In the genomic region with DNA sequence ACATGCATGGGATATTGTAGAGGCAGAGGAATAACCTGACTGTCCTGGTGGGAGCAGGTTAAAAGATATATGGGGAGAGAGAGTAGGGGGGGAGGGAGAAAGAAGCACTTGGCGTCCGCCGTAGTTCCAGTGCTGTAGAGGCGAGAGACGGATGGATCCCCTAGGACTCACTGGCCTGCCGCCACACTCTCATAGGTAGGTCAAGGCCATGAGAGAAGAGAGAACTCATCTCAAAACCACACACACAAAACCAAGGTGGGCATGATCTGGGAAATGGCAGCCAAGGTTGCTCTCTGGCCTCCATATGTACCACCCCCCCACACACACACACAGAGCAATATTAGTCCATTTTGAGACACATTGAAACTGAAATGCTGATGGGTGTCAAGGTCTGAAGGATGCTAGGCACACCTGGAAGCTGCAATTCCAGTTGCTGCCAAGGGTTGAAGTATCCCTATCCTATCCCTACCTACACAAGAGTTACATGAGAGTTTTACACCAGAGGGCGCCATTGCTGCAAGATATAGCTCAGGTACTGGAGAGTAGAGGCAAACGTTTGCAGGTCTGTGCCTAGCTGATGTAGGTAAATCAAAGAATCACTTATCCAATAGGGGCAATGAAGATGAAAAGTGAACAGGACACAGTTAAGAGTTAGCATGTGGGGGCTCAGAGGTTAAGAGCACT, we compare ENCODE assay signal across 8 mouse cellular contexts. TPM values are rescaled to one million over a fixed set of nuclear protein-coding genes. Genes with fewer than 3 reads are reported as not detected.
DNase-seq lines count a peak whose midpoint lies in the region; ATAC-seq lines count a peak whose summit lies in the region.

No protein-coding gene starts in this region.

- H3K27me3 ChIP-seq in embryonic facial prominence, embryonic 15.5 days: no peaks in the 10 kb centered on the region
- no peaks in the 10 kb centered on the region for H3K27me3 ChIP-seq in hindbrain, embryonic 16.5 days (replicated peaks; ENCODE audit: control insufficient read depth, insufficient read depth, low read length)
- no peaks in the 10 kb centered on the region for H3K27me3 ChIP-seq in midbrain, embryonic 11.5 days (ENCODE audit: control insufficient read depth, insufficient read depth, low read length)
- no peaks in the 10 kb centered on the region for H3K27me3 ChIP-seq in stomach, embryonic 14.5 days (ENCODE audit: control insufficient read depth, insufficient read depth, low read length)

- peak; percentile 93 for DNase-seq in CD4-positive, CD25-positive, alpha-beta regulatory T cell, adult 2 months (ENCODE audit: low read depth, low spot score)
- peak; percentile 81 to 87 for DNase-seq in left cerebral cortex, postnatal 14 days (ENCODE audit: low spot score in 2 of 2)
- no peak for DNase-seq in midbrain, embryonic 11.5 days (ENCODE audit: low spot score, missing footprints)

- 72% methylated on average over 8 of the region's 8 CpGs for WGBS in embryonic facial prominence, embryonic 15.5 days
- WGBS in hindbrain, embryonic 16.5 days: 61% methylated on average over 8 of the region's 8 CpGs
- WGBS in midbrain, embryonic 11.5 days: 73% methylated on average over 8 of the region's 8 CpGs
- 65% methylated on average over 8 of the region's 8 CpGs for WGBS in stomach, embryonic 14.5 days

- H3K27ac ChIP-seq in embryonic facial prominence, embryonic 15.5 days (replicated peaks): peak overlapping the region; percentile 100
- H3K27ac ChIP-seq in hindbrain, embryonic 16.5 days (ENCODE audit: low read depth, low read length): peak overlapping the region; percentile 6; the same call in 1 of the 2 replicates
- H3K27ac ChIP-seq in midbrain, embryonic 11.5 days (ENCODE audit: low read depth, low read length): no peak overlapping the region; the same call in 1 of the 2 replicates
- no peak overlapping the region for H3K27ac ChIP-seq in stomach, embryonic 14.5 days (ENCODE audit: low read length)

- H3K9me3 ChIP-seq in embryonic facial prominence, embryonic 15.5 days (replicated peaks): no peaks in the 10 kb centered on the region
- no peaks in the 10 kb centered on the region for H3K9me3 ChIP-seq in hindbrain, embryonic 16.5 days (ENCODE audit: control insufficient read depth, low read length)
- no peaks in the 10 kb centered on the region for H3K9me3 ChIP-seq in midbrain, embryonic 11.5 days (ENCODE audit: control insufficient read depth, low read length)
- no peaks in the 10 kb centered on the region for H3K9me3 ChIP-seq in stomach, embryonic 14.5 days (ENCODE audit: control insufficient read depth, low read depth, low read length)

- H3K4me3 ChIP-seq in embryonic facial prominence, embryonic 15.5 days (replicated peaks): no peak overlapping the region
- H3K4me3 ChIP-seq in hindbrain, embryonic 16.5 days (ENCODE audit: low read length): peak overlapping the region; percentile 99; the same call in 1 of the 2 replicates
- no peak overlapping the region for H3K4me3 ChIP-seq in midbrain, embryonic 11.5 days (ENCODE audit: low read depth, low read length)
- H3K4me3 ChIP-seq in stomach, embryonic 14.5 days (ENCODE audit: low read depth, low read length): 0 out of 2 replicates have a peak overlapping the region, but pooled peaks have one; percentile 99

- peaks cover 9% of the 10 kb centered on the region for H3K36me3 ChIP-seq in embryonic facial prominence, embryonic 15.5 days
- peaks cover 3% of the 10 kb centered on the region for H3K36me3 ChIP-seq in hindbrain, embryonic 16.5 days (ENCODE audit: control insufficient read depth, insufficient read depth, low read length)
- peaks cover 7% of the 10 kb centered on the region for H3K36me3 ChIP-seq in midbrain, embryonic 11.5 days (ENCODE audit: control insufficient read depth, insufficient read depth, low read length)
- H3K36me3 ChIP-seq in stomach, embryonic 14.5 days (ENCODE audit: control insufficient read depth, insufficient read depth, low read length): peaks cover 9% of the 10 kb centered on the region

- no peak overlapping the region for H3K9ac ChIP-seq in embryonic facial prominence, embryonic 15.5 days
- H3K9ac ChIP-seq in hindbrain, embryonic 16.5 days (ENCODE audit: low read depth, low read length): peak overlapping the region; percentile 3; the same call in 1 of the 2 replicates
- H3K9ac ChIP-seq in midbrain, embryonic 11.5 days (ENCODE audit: low read length): no peak overlapping the region; the same call in 1 of the 2 replicates
- H3K9ac ChIP-seq in stomach, embryonic 14.5 days (replicated peaks; ENCODE audit: low read depth, low read length): no peak overlapping the region

- peaks cover 28% of the 10 kb centered on the region for H3K4me1 ChIP-seq in embryonic facial prominence, embryonic 15.5 days
- H3K4me1 ChIP-seq in hindbrain, embryonic 16.5 days (ENCODE audit: control insufficient read depth, insufficient read depth, low read depth, low read length): peaks cover 27% of the 10 kb centered on the region
- H3K4me1 ChIP-seq in midbrain, embryonic 11.5 days (ENCODE audit: control insufficient read depth, insufficient read depth, low read length): peaks cover 19% of the 10 kb centered on the region
- H3K4me1 ChIP-seq in stomach, embryonic 14.5 days (ENCODE audit: control insufficient read depth, insufficient read depth, low read length): peaks cover 18% of the 10 kb centered on the region

- peak overlapping the region; percentile 50; the same call in 1 of the 2 replicates for H3K4me2 ChIP-seq in embryonic facial prominence, embryonic 15.5 days (replicated peaks)
- peak overlapping the region; percentile 65 for H3K4me2 ChIP-seq in hindbrain, embryonic 16.5 days (ENCODE audit: low read length)
- H3K4me2 ChIP-seq in midbrain, embryonic 11.5 days: peak overlapping the region; percentile 97
- peak overlapping the region; percentile 56 for H3K4me2 ChIP-seq in stomach, embryonic 14.5 days (replicated peaks; ENCODE audit: low read depth, low read length)

- no peak for ATAC-seq in CD4-positive, CD25-positive, alpha-beta regulatory T cell, adult 4 months
- ATAC-seq in activated CD4-positive, CD25-positive, alpha-beta regulatory T cell, adult 4 months: peak; percentile 9
- ATAC-seq in embryonic facial prominence, embryonic 15.5 days (ENCODE audit: insufficient number of reproducible peaks, low FRiP score, low TSS enrichment, low read depth): no peak
- no peak for ATAC-seq in hindbrain, embryonic 16.5 days
- no peak for ATAC-seq in midbrain, embryonic 11.5 days (ENCODE audit: low FRiP score)
- no peak for ATAC-seq in stomach, embryonic 14.5 days (ENCODE audit: insufficient number of reproducible peaks, insufficient read depth, low FRiP score, low read depth)

- intact Hi-C loops in left cerebral cortex, postnatal 14 days (cut with DNase I): no loop called here

RNA-seq across cellular contexts. Expression of gene Prrc2a, which starts 1.8 kb away (rescaled TPM):
- polyA plus RNA-seq in CD4-positive, CD25-positive, alpha-beta regulatory T cell, adult 4 months (2017; shearing (Covaris generic)): 10 to 100 TPM; 43.0 to 75.1 TPM
- 10 to 100 TPM; 38.8 to 78.9 TPM for polyA plus RNA-seq in activated CD4-positive, CD25-positive, alpha-beta regulatory T cell, adult 4 months (2017; shearing (Covaris generic))
- 179 and 198 TPM in 2 replicates for polyA plus RNA-seq in embryonic facial prominence, embryonic 15.5 days (2015; fragmentation: Nextera tagmentation; extraction: Ambion mirVana)
- 138 and 153 TPM in 2 replicates for polyA plus RNA-seq in hindbrain, embryonic 16.5 days (2015; fragmentation: Nextera tagmentation; extraction: Ambion mirVana)
- 100 to 1,000 TPM; 272 to 274 TPM for total RNA-seq in left cerebral cortex, postnatal 14 days (2021)
- polyA plus RNA-seq in midbrain, embryonic 11.5 days (2014; fragmentation: Nextera tagmentation; extraction: Ambion mirVana): 138 and 153 TPM in 2 replicates
- polyA plus RNA-seq in stomach, embryonic 14.5 days (2014; fragmentation: Nextera tagmentation; extraction: Ambion mirVana): 209 and 222 TPM in 2 replicates

RNA-seq across cellular contexts. Expression of gene Aif1, which starts 9.4 kb away (rescaled TPM):
- 1 to 10 TPM; 1.8 to 3.7 TPM for polyA plus RNA-seq in CD4-positive, CD25-positive, alpha-beta regulatory T cell, adult 4 months (2017; shearing (Covaris generic))
- 1 to 10 TPM in 1 of 2 experiments, under 1 TPM in 1; 0.91 to 1.9 TPM for polyA plus RNA-seq in activated CD4-positive, CD25-positive, alpha-beta regulatory T cell, adult 4 months (2017; shearing (Covaris generic))
- polyA plus RNA-seq in embryonic facial prominence, embryonic 15.5 days (2015; fragmentation: Nextera tagmentation; extraction: Ambion mirVana): 15.5 and 17.5 TPM in 2 replicates
- polyA plus RNA-seq in hindbrain, embryonic 16.5 days (2015; fragmentation: Nextera tagmentation; extraction: Ambion mirVana): 5.6 and 10.1 TPM in 2 replicates
- 10 to 100 TPM; 10.6 to 12.3 TPM for total RNA-seq in left cerebral cortex, postnatal 14 days (2021)
- 7.8 and 8.4 TPM in 2 replicates for polyA plus RNA-seq in midbrain, embryonic 11.5 days (2014; fragmentation: Nextera tagmentation; extraction: Ambion mirVana)
- 16.4 and 19.6 TPM in 2 replicates for polyA plus RNA-seq in stomach, embryonic 14.5 days (2014; fragmentation: Nextera tagmentation; extraction: Ambion mirVana)

RNA-seq across cellular contexts. Expression of gene Lst1, which starts 21.7 kb away (rescaled TPM):
- polyA plus RNA-seq in CD4-positive, CD25-positive, alpha-beta regulatory T cell, adult 4 months (2017; shearing (Covaris generic)): 10 to 100 TPM in 1 of 2 experiments, 1 to 10 TPM in 1; 7.3 to 10.0 TPM
- polyA plus RNA-seq in activated CD4-positive, CD25-positive, alpha-beta regulatory T cell, adult 4 months (2017; shearing (Covaris generic)): 10 to 100 TPM in 1 of 2 experiments, 1 to 10 TPM in 1; 5.4 to 13.4 TPM
- 27.2 and 27.4 TPM in 2 replicates for polyA plus RNA-seq in embryonic facial prominence, embryonic 15.5 days (2015; fragmentation: Nextera tagmentation; extraction: Ambion mirVana)
- polyA plus RNA-seq in hindbrain, embryonic 16.5 days (2015; fragmentation: Nextera tagmentation; extraction: Ambion mirVana): 4.8 and 7.3 TPM in 2 replicates
- total RNA-seq in left cerebral cortex, postnatal 14 days (2021): 1 to 10 TPM; 5.8 to 7.8 TPM
- polyA plus RNA-seq in midbrain, embryonic 11.5 days (2014; fragmentation: Nextera tagmentation; extraction: Ambion mirVana): 7.8 and 10.2 TPM in 2 replicates
- polyA plus RNA-seq in stomach, embryonic 14.5 days (2014; fragmentation: Nextera tagmentation; extraction: Ambion mirVana): 18.5 and 21.1 TPM in 2 replicates

RNA-seq across cellular contexts. Expression of gene Ltb, which starts 27.7 kb away (rescaled TPM):
- 100 to 1,000 TPM; 154 to 344 TPM for polyA plus RNA-seq in CD4-positive, CD25-positive, alpha-beta regulatory T cell, adult 4 months (2017; shearing (Covaris generic))
- 100 to 1,000 TPM; 134 to 383 TPM for polyA plus RNA-seq in activated CD4-positive, CD25-positive, alpha-beta regulatory T cell, adult 4 months (2017; shearing (Covaris generic))
- polyA plus RNA-seq in embryonic facial prominence, embryonic 15.5 days (2015; fragmentation: Nextera tagmentation; extraction: Ambion mirVana): 2.3 and 2.9 TPM in 2 replicates
- polyA plus RNA-seq in hindbrain, embryonic 16.5 days (2015; fragmentation: Nextera tagmentation; extraction: Ambion mirVana): 1.1 and 1.2 TPM in 2 replicates
- 1 to 10 TPM in 1 of 2 experiments, under 1 TPM in 1; 0.55 to 1.0 TPM for total RNA-seq in left cerebral cortex, postnatal 14 days (2021)
- polyA plus RNA-seq in midbrain, embryonic 11.5 days (2014; fragmentation: Nextera tagmentation; extraction: Ambion mirVana): 0.41 TPM in 1 of 2 replicates, not detected in the other
- polyA plus RNA-seq in stomach, embryonic 14.5 days (2014; fragmentation: Nextera tagmentation; extraction: Ambion mirVana): 1.4 and 1.8 TPM in 2 replicates

RNA-seq across cellular contexts. Expression of gene Bag6, which starts 31.5 kb away (rescaled TPM):
- 10 to 100 TPM; 16.9 to 31.5 TPM for polyA plus RNA-seq in CD4-positive, CD25-positive, alpha-beta regulatory T cell, adult 4 months (2017; shearing (Covaris generic))
- polyA plus RNA-seq in activated CD4-positive, CD25-positive, alpha-beta regulatory T cell, adult 4 months (2017; shearing (Covaris generic)): 10 to 100 TPM; 26.2 to 34.1 TPM
- polyA plus RNA-seq in embryonic facial prominence, embryonic 15.5 days (2015; fragmentation: Nextera tagmentation; extraction: Ambion mirVana): 57.8 TPM in 2 replicates
- polyA plus RNA-seq in hindbrain, embryonic 16.5 days (2015; fragmentation: Nextera tagmentation; extraction: Ambion mirVana): 50.9 and 65.2 TPM in 2 replicates
- 100 to 1,000 TPM; 285 to 306 TPM for total RNA-seq in left cerebral cortex, postnatal 14 days (2021)
- polyA plus RNA-seq in midbrain, embryonic 11.5 days (2014; fragmentation: Nextera tagmentation; extraction: Ambion mirVana): 96.0 and 104 TPM in 2 replicates
- polyA plus RNA-seq in stomach, embryonic 14.5 days (2014; fragmentation: Nextera tagmentation; extraction: Ambion mirVana): 86.5 and 89.0 TPM in 2 replicates

Comparison
In these comparisons a context has a peak if more than half of its experiments do, and no peak if none do; other contexts are left out.
1. H3K27ac ChIP-seq: peak in embryonic facial prominence, embryonic 15.5 days (single experiment) and hindbrain, embryonic 16.5 days (single experiment); none in midbrain, embryonic 11.5 days (single experiment) and stomach, embryonic 14.5 days (single experiment).
2. H3K4me3 ChIP-seq: peak in hindbrain, embryonic 16.5 days (single experiment) and stomach, embryonic 14.5 days (single experiment); none in embryonic facial prominence, embryonic 15.5 days (single experiment) and midbrain, embryonic 11.5 days (single experiment).
3. Peak in every context shown above with its lines, with median percentiles within 50 percentile points of each other: H3K4me2 ChIP-seq.